Mouse (Mus musculus): ENCODE results near the gene Stat5a.

Gene Stat5a

GRCm38 (mm10) chr11:100863141-100863540, 4.0 kb downstream of the Stat5a start:
- DNase-seq, result no peak

GRCm38 (mm10) chr11:100865618-100866017, 6.5 kb downstream of the Stat5a start:
- no peak for DNase-seq

- DNase-seq, result no peak
These were observed 11.3 kb downstream of the Stat5a start for GRCm38 (mm10) chr11:100870256-100870967.

GRCm38 (mm10) chr11:100870968-100871350, 11.8 kb downstream of the Stat5a start:
- no peak for DNase-seq

DNA sequence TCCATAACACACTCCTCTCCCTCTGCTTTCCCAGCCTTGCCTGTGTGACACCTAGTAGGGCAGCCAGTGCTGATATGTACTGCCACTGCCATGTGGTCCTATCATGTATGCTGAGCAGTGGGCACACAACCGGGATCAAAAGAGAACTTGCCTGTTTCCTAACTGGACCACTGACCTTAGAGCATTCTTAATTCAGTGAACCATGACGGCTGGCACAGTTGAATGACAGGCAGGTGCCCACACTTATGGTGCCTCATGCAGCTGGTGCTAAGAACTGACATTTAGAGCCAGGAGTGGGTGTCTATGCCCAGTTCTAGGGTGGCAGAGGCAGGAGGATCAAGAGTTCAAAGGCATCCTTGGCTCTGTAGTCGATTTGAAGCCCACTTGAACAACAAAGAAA, 16.6 kb downstream of the Stat5a start:
- DNase-seq, result no peak

- DNase-seq, result no peak
These were observed 20.3 kb downstream of the Stat5a start for GRCm38 (mm10) chr11:100879321-100880078.

DNA sequence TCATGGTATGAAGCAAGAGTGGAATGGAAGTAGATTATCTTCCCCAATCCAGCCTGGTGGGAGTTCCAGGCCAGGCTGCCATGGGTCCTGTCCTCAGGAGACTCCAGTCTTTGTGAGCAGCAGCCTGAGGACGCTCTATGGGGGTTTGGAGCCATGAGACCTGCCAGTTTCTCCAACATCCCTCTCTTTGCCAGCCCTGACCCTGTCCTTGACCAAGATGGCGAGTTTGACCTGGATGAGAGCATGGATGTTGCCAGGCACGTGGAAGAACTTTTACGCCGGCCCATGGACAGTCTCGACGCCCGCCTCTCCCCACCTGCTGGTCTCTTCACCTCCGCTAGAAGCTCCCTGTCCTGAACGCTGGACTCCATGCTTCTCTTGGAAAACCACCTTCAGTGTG, 24.5 kb downstream of the Stat5a start:
- DNase-seq, result no peak

- DNase-seq, result no peak
These were observed 26.3 kb downstream of the Stat5a start for GRCm38 (mm10) chr11:100885472-100885871.

- DNase-seq, result no peak
These were observed 27.1 kb downstream of the Stat5a start for GRCm38 (mm10) chr11:100886188-100886740.

DNA sequence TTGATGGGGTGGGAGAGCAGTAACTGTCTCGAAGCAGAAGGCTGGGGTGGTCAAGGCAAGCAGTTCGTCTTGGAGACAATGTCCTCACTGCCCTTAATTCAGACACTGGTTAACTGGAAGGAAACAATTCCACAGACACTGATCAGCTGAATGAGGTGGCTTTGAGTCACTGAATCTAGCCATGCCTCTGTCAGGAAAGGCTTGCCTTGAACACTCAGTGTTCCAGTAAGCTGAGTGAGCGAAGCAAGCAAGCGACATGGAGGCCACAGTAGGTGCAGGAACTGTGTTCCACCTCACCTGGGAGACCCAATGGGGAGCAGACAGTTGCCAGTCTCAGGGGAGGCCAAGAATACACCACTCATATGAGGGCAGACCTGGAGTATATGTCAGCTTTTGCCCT, 28.1 kb downstream of the Stat5a start:
- DNase-seq, result no peak

- no peak for DNase-seq
These were observed 28.6 kb downstream of the Stat5a start for GRCm38 (mm10) chr11:100887764-100888163.

DNA sequence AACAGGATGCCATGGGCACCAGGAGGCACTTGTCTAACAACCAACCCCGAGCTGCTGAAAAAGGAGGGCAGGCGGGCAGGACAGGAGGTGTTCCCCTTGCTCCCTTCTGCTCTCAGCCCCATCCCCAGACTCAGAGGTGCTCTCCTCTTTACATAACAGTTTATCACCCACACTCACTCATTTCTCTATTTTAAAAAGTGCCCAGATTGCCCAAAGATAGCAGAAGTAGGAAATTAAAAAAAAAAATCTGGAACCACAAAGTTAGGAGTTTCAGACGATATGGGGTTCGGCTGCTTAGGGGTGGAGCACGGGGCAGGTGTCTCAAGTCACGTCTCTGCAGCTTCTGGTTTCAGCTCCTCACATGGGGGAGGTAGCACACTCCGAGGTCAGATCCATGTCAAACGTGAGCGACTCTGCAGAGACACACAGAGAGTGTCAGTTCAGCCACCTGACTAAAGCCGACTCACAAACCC, 29.2 kb downstream of the Stat5a start:
- no peak for DNase-seq

- DNase-seq, result no peak
These were observed 31.3 kb downstream of the Stat5a start for GRCm38 (mm10) chr11:100890481-100890880.

DNA sequence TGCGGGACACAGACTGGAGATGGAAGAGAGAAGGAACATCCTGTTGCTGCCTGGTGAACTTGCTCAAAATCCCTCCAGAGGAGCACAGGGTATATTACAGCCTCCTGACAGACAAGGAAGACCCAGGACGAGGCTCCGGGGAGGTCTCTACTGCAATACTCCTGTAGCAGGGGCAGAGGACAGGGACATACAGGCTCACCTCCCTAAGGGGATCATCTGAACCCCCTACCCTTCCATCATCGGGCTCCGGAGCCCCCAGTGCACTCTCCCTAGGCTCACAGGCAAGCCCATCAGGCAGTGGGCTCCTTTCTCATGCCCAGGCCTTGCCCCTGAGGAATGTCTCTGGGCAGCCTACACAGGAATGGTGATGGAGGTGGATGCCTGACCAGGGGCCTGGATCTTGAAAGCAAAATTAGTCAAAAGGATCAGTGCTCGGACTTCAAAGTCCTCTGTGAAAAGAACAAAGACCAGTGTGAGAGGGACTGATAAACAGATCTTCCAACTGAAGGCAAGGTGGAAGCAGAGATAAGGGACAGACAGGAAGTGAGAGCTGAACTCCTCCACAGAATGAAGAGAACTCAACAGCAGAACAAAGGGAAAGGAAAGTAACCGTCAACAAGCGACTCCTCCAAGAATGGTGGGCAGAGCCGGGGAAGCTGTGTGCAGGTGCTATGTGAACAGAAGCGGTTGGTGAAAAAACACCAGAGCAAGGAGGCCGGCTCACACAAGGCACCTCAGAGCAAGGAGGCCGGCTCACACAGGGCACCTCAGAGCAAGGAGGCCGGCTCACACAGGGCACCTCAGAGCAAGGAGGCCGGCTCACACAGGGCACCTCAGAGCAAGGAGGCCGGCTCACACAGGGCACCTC, 32.3 kb downstream of the Stat5a start:
- DNase-seq, result no peak

DNA sequence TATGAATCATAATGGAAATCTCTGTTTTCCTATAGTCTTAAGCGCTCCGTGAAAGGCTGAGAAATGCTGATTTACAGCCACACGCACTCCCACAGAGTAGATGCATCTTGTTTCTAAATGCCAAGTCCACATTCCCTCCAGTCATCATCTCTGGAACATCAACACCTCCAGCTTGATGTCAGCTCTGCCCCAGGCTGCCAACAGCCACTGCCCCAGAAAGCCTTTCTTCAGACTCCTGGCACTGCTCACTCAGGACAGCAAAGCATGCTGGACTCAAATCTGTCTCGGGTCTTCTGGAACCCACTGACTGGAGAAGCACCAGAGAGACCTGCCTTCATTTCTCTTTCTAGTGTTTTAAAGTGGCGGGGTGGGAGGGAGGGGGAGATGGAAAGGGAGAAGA, 33.3 kb downstream of the Stat5a start:
- DNase-seq, result no peak

- peak; percentile 85 for DNase-seq
These were observed 34.3 kb downstream of the Stat5a start for GRCm38 (mm10) chr11:100893482-100893881.

GRCm38 (mm10) chr11:100894146-100894918, 35.2 kb downstream of the Stat5a start:
- DNase-seq, result no peak

- DNase-seq, result peak; percentile 32
These were observed 36.9 kb downstream of the Stat5a start for GRCm38 (mm10) chr11:100896078-100896477.

GRCm38 (mm10) chr11:100897294-100898231, 38.4 kb downstream of the Stat5a start:
- DNase-seq, result peak; percentile 65

- DNase-seq, result no peak
These were observed 39.5 kb downstream of the Stat5a start for GRCm38 (mm10) chr11:100898441-100899199.

Data from cerebellum, adult 11-12 months (tissue).